Mouse (Mus musculus) forebrain, embryonic 16.5 days (tissue): ENCODE data around the gene Mxi1. TPM values are rescaled to one million over a fixed set of nuclear protein-coding genes. Genes with fewer than 3 reads are reported as not detected.

Experiments
- ATAC-seq: fragments of 200-750 bp; cut with Nextera tagmentation; 2 replicates; pipeline ENCODE4 v1.8.0; 2017; ENCODE audit warnings: mild to moderate bottlenecking, moderate library complexity
- H3K27ac ChIP-seq: fragments of 300-500 bp; sonication (generic); 2 replicates; pipeline ENCODE4 v1.5.1; 2014; ENCODE audit warnings: low read length, control low read depth
- H3K27me3 ChIP-seq: fragments of 300-500 bp; sonication (generic); replicated peaks from 2 replicates; pipeline ENCODE4 v1.6.1; 2014; ENCODE audit warnings: low read length; ENCODE audit not compliant: control insufficient read depth, insufficient read depth
- H3K36me3 ChIP-seq: fragments of 300-500 bp; sonication (generic); 2 replicates; pipeline ENCODE4 v1.6.1; 2014; ENCODE audit not compliant: control insufficient read depth, insufficient read depth
- H3K4me1 ChIP-seq: fragments of 300-500 bp; sonication (generic); replicated peaks from 2 replicates; pipeline ENCODE4 v1.6.1; 2014; ENCODE audit warnings: low read length; ENCODE audit not compliant: control insufficient read depth, insufficient read depth
- H3K4me2 ChIP-seq: fragments of 300-500 bp; sonication (generic); 2 replicates; pipeline ENCODE4 v1.6.1; 2014; ENCODE audit warnings: mild to moderate bottlenecking, low read length, control low read depth
- H3K4me3 ChIP-seq: fragments of 300-500 bp; sonication (generic); replicated peaks from 2 replicates; pipeline ENCODE4 v1.5.1; 2014; ENCODE audit warnings: mild to moderate bottlenecking, low read length, control low read depth
- H3K9ac ChIP-seq: fragments of 300-500 bp; sonication (generic); replicated peaks from 2 replicates; pipeline ENCODE4 v1.6.1; 2014; ENCODE audit warnings: low read depth, low read length, control low read depth
- H3K9me3 ChIP-seq: fragments of 300-500 bp; sonication (generic); 2 replicates; pipeline ENCODE4 v1.6.1; 2016; ENCODE audit warnings: low read length; ENCODE audit not compliant: control insufficient read depth
- WGBS: fragments of 180-500 bp; shearing (Covaris S2); extraction: QIAGEN DNeasy Blood & Tissue Kit; methylation state at CpG from one replicate; pipeline ENCODE4 v1.1.7; 2014; 5-methylcytosine and 5-hydroxymethylcytosine counted together
- polyA plus RNA-seq: library from polyadenylated mRNA; unstranded; fragments of >200 nt; fragmentation: Nextera tagmentation; extraction: Ambion mirVana; gene quantifications from 2 replicates; pipeline ENCODE4 v1.2.1, GENCODE M21; 2015

The Mxi1 gene
- polyA plus RNA-seq, 1 experiment from 2014 or later, result 46.7 TPM

DNA sequence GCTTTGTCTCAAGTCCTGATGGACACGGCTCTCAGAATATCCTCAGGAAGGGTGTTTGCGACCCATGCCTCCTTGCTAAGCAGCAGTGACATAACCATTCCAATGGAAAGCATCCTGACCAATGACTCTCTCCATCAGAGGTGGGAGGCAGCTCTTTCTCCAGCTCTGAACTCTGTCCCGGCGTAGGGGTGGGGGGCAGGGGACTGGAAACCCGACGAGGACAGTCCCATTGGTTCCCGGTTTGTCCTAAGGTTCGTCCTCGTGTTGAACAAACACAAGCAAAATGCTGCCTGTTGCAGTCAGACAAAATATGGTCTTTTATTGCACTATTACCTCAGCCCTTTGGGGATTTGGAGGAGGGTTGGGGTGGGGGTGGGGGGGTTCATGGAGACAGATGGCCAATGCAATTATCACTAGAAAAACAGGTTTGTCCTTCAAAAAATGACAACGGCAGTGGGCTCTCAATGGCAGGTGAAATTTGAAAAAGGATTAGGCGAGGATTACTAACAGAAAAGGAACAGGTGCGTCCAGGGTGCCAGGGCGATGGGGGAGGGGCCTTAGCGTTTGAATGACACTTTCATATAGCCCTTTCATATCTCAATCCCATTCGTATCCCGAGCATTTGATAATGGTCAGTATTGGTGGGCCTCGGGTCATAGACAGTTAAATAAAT, 11.0 kb upstream of the Mxi1 start:
- H3K27ac ChIP-seq, result no peak overlapping the region
- H3K4me2 ChIP-seq, result no peak overlapping the region
- ATAC-seq, result no peak
- H3K9ac ChIP-seq, result no peak overlapping the region
- 62% methylated on average over 17 of the region's 17 CpGs for WGBS
- H3K36me3 ChIP-seq, result no peaks in the 10 kb centered on the region
- no peaks in the 10 kb centered on the region for H3K9me3 ChIP-seq
- no peaks in the 10 kb centered on the region for H3K4me1 ChIP-seq
- no peak overlapping the region for H3K4me3 ChIP-seq
- no peaks in the 10 kb centered on the region for H3K27me3 ChIP-seq

DNA sequence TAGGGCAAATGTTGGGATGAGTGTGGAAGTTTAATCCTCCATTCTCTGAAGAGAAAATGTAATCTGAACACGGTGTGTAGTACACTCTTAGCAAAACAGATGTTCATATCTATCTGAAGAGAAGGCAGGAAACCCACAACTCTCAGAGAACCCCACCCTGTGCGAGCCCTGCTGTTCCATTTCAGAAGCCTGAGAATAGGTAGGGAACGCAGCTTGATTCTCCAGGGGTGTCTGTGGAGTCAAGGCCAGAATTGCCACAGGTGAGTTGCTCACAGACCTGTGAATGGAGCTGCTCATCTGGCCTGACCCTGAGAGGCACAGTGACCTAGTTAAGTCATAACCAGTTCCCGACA, 10.5 kb upstream of the Mxi1 start:
- H3K27ac ChIP-seq, result no peak overlapping the region
- H3K36me3 ChIP-seq, result no peaks in the 10 kb centered on the region
- H3K4me1 ChIP-seq, result no peaks in the 10 kb centered on the region
- H3K9ac ChIP-seq, result no peak overlapping the region
- WGBS, result 87% methylated on average over 4 of the region's 4 CpGs
- H3K27me3 ChIP-seq, result no peaks in the 10 kb centered on the region
- no peak for ATAC-seq
- H3K4me3 ChIP-seq, result no peak overlapping the region
- H3K9me3 ChIP-seq, result no peaks in the 10 kb centered on the region
- H3K4me2 ChIP-seq, result no peak overlapping the region

DNA sequence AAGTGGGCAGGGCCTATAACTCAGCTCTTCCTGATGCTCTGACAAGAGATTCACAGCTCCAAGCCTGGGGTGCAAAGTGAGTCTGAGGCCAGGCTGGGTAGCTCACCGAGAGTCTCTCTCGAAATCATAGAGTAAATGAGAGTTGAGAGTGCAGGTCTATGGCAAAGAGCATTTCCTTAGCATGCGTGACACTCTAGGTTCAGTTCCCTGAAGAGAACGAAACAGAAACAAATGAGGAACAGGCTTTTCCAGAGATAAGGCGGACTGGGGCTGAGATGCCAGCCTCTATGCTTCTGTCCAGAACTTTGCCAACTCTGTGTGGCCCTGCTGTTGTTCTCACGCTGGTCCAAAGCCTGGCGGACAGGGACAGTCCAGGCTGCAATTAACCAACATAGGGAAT, 6.9 kb upstream of the Mxi1 start:
- H3K9me3 ChIP-seq, result no peaks in the 10 kb centered on the region
- H3K36me3 ChIP-seq, result no peaks in the 10 kb centered on the region
- 87% methylated on average over 7 of the region's 7 CpGs for WGBS
- no peaks in the 10 kb centered on the region for H3K27me3 ChIP-seq
- peaks cover 4% of the 10 kb centered on the region; the same call in 1 of the 2 replicates for H3K4me1 ChIP-seq
- H3K4me2 ChIP-seq, result no peak overlapping the region
- no peak overlapping the region for H3K27ac ChIP-seq
- no peak overlapping the region for H3K9ac ChIP-seq
- no peak overlapping the region for H3K4me3 ChIP-seq
- no peak for ATAC-seq

DNA sequence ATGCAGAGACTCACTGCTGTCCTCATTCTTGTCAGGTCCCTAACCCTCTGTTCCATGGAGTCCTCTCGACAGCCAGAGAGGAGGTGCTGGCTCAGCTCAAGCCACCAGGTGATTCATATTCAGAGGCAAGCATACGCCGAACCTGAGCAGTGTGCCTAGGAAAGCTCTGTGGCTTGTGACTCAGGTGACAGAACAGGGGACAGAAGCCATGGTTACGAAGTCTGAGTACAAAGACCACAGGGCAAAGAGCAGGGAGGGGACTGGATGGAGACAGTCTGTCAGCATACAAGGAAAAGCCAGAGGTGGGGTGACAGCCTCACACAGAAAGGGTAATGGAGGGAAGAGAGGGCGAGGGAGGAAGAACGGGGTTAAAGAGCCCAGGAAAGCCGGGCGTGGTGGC, 4.7 kb upstream of the Mxi1 start:
- Histone ChIP-seq H3K4me3 (no peak overlapping the region), H3K36me3 (no peaks in the 10 kb centered on the region), H3K9ac (no peak overlapping the region), H3K4me2 (no peak overlapping the region), H3K4me1 (peaks cover 4% of the 10 kb centered on the region; the same call in 1 of the 2 replicates), H3K9me3 (no peaks in the 10 kb centered on the region), H3K27me3 (no peaks in the 10 kb centered on the region), H3K27ac (no peak overlapping the region)
- no peak for ATAC-seq
- WGBS, result 90% methylated on average over 8 of the region's 8 CpGs

DNA sequence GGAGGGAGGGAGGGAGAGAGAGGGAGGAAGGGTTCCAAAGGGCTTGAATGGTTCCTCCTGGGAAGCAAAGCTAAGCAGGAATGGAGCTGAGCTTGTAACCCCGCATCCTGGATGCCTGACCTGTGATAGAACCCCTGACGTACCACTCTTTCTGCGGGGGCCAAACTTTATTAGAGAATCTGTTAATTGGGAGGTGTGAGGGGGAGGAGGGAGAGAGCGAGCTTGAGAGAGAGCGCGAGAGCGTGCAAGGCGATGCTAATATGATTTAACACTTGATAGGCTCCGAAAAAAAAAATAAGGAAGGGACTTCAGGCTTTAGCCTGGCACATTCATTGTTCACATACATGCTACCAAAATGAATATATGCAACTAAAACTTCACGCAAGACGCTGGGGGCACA, 3.6 kb upstream of the Mxi1 start:
- WGBS, result 5% methylated on average over 11 of the region's 11 CpGs

DNA sequence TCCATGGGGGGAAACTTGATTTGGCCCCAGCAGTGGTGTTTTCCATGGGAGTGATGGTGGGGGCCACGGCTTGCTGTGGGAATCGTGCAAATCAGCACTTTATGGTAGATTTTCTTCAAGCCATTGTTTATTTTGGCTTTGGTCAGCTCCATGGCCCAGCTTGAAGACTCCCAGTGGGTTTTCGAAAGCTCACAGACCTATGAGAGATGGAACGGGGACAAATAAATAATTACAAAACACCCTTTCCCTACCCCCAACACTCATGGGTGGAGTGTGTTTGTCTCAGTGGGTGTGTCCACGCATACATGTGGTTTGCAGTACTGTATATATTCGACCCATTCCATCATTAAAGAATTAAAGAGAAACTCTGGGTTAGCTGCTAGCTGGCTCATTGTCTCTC, 3.1 kb upstream of the Mxi1 start:
- peaks cover 4% of the 10 kb centered on the region; the same call in 1 of the 2 replicates for H3K4me1 ChIP-seq
- H3K27me3 ChIP-seq, result no peaks in the 10 kb centered on the region
- no peak overlapping the region for H3K9ac ChIP-seq
- H3K4me3 ChIP-seq, result no peak overlapping the region
- no peak overlapping the region for H3K4me2 ChIP-seq
- no peaks in the 10 kb centered on the region for H3K9me3 ChIP-seq
- WGBS, result 36% methylated on average over 6 of the region's 6 CpGs
- H3K27ac ChIP-seq, result no peak overlapping the region
- ATAC-seq, result no peak
- H3K36me3 ChIP-seq, result no peaks in the 10 kb centered on the region

More for the DNA sequence above, 3.6 kb upstream of the Mxi1 start:
- no peak overlapping the region for H3K4me2 ChIP-seq
- no peak overlapping the region for H3K27ac ChIP-seq
- H3K4me3 ChIP-seq, result no peak overlapping the region
- no peak overlapping the region for H3K9ac ChIP-seq
- peaks cover 4% of the 10 kb centered on the region; the same call in 1 of the 2 replicates for H3K4me1 ChIP-seq
- H3K36me3 ChIP-seq, result no peaks in the 10 kb centered on the region
- no peak for ATAC-seq
- H3K9me3 ChIP-seq, result no peaks in the 10 kb centered on the region
- H3K27me3 ChIP-seq, result no peaks in the 10 kb centered on the region

DNA sequence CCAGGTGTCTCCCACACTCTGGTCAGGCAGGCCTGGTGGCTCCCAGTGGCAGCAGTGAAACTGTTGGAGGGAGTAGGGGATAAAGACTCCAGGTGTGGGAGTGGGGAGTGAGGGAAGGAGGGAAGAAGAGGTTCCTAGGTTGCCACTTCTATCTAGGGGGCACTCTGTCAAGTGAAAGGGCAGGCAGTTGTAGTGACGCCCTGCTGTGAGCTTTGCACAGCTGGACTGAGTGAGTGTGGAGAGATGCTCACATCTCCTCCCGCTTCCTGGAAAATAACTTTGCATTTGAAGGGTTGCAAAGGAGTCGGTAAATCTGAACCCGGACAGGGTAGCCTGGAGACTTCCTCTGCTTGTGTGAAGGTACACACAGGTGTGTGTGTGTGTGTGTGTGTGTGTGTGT, 687 bp upstream of the Mxi1 start:
- Histone ChIP-seq H3K9ac (no peak overlapping the region), H3K27ac (no peak overlapping the region), H3K27me3 (no peaks in the 10 kb centered on the region), H3K4me2 (no peak overlapping the region), H3K36me3 (no peaks in the 10 kb centered on the region), H3K4me1 (peaks cover 8% of the 10 kb centered on the region), H3K9me3 (no peaks in the 10 kb centered on the region), H3K4me3 (no peak overlapping the region)
- no peak for ATAC-seq
- 10% methylated on average over 4 of the region's 4 CpGs for WGBS

DNA sequence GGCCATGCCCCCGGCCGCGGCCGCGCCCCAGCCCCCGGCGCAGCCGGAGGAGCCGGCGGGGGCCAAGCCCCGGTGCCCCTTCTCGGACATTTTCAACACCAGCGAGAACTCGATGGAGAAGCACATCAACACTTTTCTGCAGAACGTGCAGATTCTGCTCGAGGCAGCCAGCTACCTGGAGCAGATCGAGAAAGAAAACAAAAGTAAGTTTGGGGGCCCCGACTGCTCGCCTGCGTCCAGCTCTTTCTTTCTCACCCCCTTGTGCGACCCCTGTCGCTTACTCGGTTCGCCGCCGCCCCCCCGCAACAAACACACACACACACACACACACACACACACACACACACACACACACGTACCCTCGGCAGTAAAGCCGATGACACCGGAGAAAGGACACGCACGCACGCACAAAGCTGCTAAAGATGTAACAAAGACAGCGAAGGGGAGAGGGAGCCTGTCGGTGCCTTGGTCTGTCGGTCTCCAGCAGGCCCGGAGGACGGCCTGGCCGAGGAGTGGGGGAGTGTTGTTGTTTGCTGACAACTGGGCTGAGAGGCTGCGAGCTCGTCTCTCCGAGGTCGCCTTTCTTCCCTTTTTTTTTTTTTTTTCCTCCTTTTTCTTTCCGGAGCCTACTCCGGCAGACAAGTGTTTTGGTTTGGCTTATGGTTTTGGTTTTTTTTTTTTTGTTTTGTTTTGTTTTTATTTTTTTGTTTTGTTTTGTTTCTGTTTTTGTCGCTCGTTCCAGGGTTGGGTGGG, 629 bp downstream of the Mxi1 start:
- Histone ChIP-seq H3K4me2 (peak overlapping the region; percentile 74), H3K4me3 (peak overlapping the region; percentile 94), H3K36me3 (no peaks in the 10 kb centered on the region), H3K9me3 (no peaks in the 10 kb centered on the region), H3K27ac (peak overlapping the region; percentile 99), H3K27me3 (no peaks in the 10 kb centered on the region), H3K9ac (peak overlapping the region; percentile 91), H3K4me1 (peaks cover 14% of the 10 kb centered on the region)
- no peak for ATAC-seq
- WGBS, result under 1% methylated on average over 47 of the region's 48 CpGs

DNA sequence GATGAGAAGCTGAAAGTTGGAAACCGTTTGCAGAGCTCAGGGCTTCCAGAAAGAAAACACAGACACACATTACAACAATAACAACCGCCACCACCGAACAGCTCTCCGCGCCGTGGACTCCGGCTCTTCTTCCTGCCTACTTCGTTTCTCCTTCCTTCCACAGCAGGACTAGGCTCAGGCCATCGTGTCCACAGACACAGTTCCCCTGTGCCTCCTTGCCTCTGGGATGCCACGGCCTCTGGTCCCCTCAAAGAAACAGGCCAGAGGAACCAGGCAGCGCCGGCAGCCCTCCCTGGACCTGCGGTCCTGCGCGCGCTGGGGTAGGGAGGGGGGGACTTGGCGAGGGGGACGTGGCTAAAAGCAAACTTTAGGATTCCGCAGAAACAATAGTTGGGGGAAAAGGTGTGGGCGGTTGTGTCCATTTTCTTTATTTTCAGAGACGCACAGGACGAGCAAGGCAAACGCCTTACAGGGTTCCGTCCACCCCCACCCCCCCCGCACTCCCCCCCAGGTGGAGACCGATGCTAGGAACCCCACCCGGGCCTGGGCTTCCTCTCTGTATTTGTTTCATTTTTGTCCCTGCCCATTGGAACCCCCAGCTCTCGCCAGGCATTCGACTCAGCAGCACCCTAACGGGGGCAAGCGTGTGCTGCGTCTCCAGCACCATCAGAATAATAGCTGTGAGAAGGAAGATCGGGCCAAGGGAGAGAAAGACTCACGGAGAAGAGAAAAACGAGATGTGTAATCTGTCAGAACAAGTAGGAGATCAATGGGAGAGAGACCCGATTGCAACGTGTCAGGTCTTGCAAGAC, 1.4 kb downstream of the Mxi1 start:
- peaks cover 13% of the 10 kb centered on the region for H3K4me1 ChIP-seq
- 0% methylated on average over 36 of the region's 37 CpGs for WGBS
- H3K9me3 ChIP-seq, result no peaks in the 10 kb centered on the region
- H3K27me3 ChIP-seq, result no peaks in the 10 kb centered on the region
- H3K4me2 ChIP-seq, result peak overlapping the region; percentile 74
- no peaks in the 10 kb centered on the region for H3K36me3 ChIP-seq
- peak overlapping the region; percentile 99 for H3K27ac ChIP-seq
- no peak for ATAC-seq
- H3K4me3 ChIP-seq, result peak overlapping the region; percentile 94
- H3K9ac ChIP-seq, result peak overlapping the region; percentile 91
